Mouse (Mus musculus) midbrain, embryonic 15.5 days (tissue): ENCODE data around the gene Bckdk. TPM values are rescaled to one million over a fixed set of nuclear protein-coding genes. Genes with fewer than 3 reads are reported as not detected.

Experiments used
- ATAC-seq: fragments of 200-750 bp; cut with Nextera tagmentation; replicated peaks from 2 replicates; pipeline ENCODE4 v1.8.0; 2017; ENCODE audit warnings: moderate TSS enrichment
- H3K27ac ChIP-seq: fragments of 300-500 bp; sonication (generic); 2 replicates; pipeline ENCODE4 v1.5.1; 2015; ENCODE audit warnings: mild to moderate bottlenecking, inconsistent platforms
- H3K27me3 ChIP-seq: fragments of 300-500 bp; sonication (generic); replicated peaks from 2 replicates; pipeline ENCODE4 v1.6.1; 2015; ENCODE audit warnings: inconsistent platforms
- H3K36me3 ChIP-seq: fragments of 300-500 bp; sonication (generic); replicated peaks from 2 replicates; pipeline ENCODE4 v1.6.1; 2015; ENCODE audit warnings: inconsistent platforms
- H3K4me1 ChIP-seq: fragments of 300-500 bp; sonication (generic); 2 replicates; pipeline ENCODE4 v1.6.1; 2015; ENCODE audit warnings: inconsistent platforms
- H3K4me2 ChIP-seq: fragments of 300-500 bp; sonication (generic); 2 replicates; pipeline ENCODE4 v1.6.1; 2015; ENCODE audit warnings: inconsistent platforms, mild to moderate bottlenecking, moderate library complexity
- H3K4me3 ChIP-seq: fragments of 300-500 bp; sonication (generic); 2 replicates; pipeline ENCODE4 v1.5.1; 2015; ENCODE audit warnings: mild to moderate bottlenecking, inconsistent platforms
- H3K9ac ChIP-seq: fragments of 300-500 bp; sonication (generic); 2 replicates; pipeline ENCODE4 v1.6.1; 2015; ENCODE audit warnings: mild to moderate bottlenecking, inconsistent platforms
- H3K9me3 ChIP-seq: fragments of 300-500 bp; sonication (generic); 2 replicates; pipeline ENCODE4 v1.6.1; 2016; ENCODE audit warnings: inconsistent platforms
- WGBS: fragments of 180-500 bp; shearing (Covaris S2); methylation state at CpG from one replicate; pipeline ENCODE4 v1.1.7; 2015; ENCODE audit warnings: mixed read lengths; 5-methylcytosine and 5-hydroxymethylcytosine counted together
- polyA plus RNA-seq: library from polyadenylated mRNA; unstranded; fragments of >200 nt; fragmentation: Nextera tagmentation; extraction: Ambion mirVana; gene quantifications from 2 replicates; pipeline ENCODE4 v1.2.1, GENCODE M21; 2015

Gene Bckdk
- polyA plus RNA-seq, 1 experiment from 2014 or later, result 61.3 TPM

GRCm38 (mm10) chr7:127898179-127898956, 5.5 kb upstream of the Bckdk start:
- no peak overlapping the region for H3K4me2 ChIP-seq
- no peak overlapping the region for H3K9ac ChIP-seq
- no peaks in the 10 kb centered on the region; the same call in 1 of the 2 replicates for H3K36me3 ChIP-seq
- WGBS, result 41% methylated on average over 10 of the region's 10 CpGs
- no peak for ATAC-seq
- no peak overlapping the region for H3K27ac ChIP-seq
- no peaks in the 10 kb centered on the region for H3K9me3 ChIP-seq
- H3K4me1 ChIP-seq, result peaks cover 11% of the 10 kb centered on the region
- 0 out of 2 replicates have a peak, but pooled peaks cover 2% of the 10 kb centered on the region for H3K27me3 ChIP-seq
- no peak overlapping the region for H3K4me3 ChIP-seq

- Histone ChIP-seq H3K36me3 (no peaks in the 10 kb centered on the region), H3K4me3 (no peak overlapping the region), H3K9me3 (no peaks in the 10 kb centered on the region), H3K9ac (no peak overlapping the region), H3K27me3 (0 out of 2 replicates have a peak, but pooled peaks cover 2% of the 10 kb centered on the region), H3K4me2 (no peak overlapping the region), H3K27ac (no peak overlapping the region), H3K4me1 (peaks cover 9% of the 10 kb centered on the region)
- no peak for ATAC-seq
- 46% methylated on average over 7 of the region's 7 CpGs for WGBS
Measured at GRCm38 (mm10) chr7:127899997-127900396, 3.9 kb upstream of the Bckdk start.

- no peak for ATAC-seq
- Histone ChIP-seq H3K27me3 (0 out of 2 replicates have a peak, but pooled peaks cover 2% of the 10 kb centered on the region), H3K4me2 (no peak overlapping the region), H3K4me1 (peaks cover 14% of the 10 kb centered on the region), H3K9ac (no peak overlapping the region), H3K27ac (no peak overlapping the region), H3K36me3 (0 out of 2 replicates have a peak, but pooled peaks cover under 1% of the 10 kb centered on the region), H3K4me3 (no peak overlapping the region), H3K9me3 (no peaks in the 10 kb centered on the region)
- 93% methylated on average over 2 of the region's 2 CpGs for WGBS
Measured at GRCm38 (mm10) chr7:127901772-127902171, 2.1 kb upstream of the Bckdk start.

- ATAC-seq, result no peak
Measured at GRCm38 (mm10) chr7:127907939-127908338, 4.1 kb downstream of the Bckdk start.

GRCm38 (mm10) chr7:127908656-127909055, 4.8 kb downstream of the Bckdk start:
- H3K9ac ChIP-seq, result no peak overlapping the region
- H3K27ac ChIP-seq, result no peak overlapping the region
- no peak overlapping the region for H3K4me3 ChIP-seq
- no peak overlapping the region for H3K4me2 ChIP-seq
- 95% methylated on average over 4 of the region's 4 CpGs for WGBS
- no peak for ATAC-seq
- no peaks in the 10 kb centered on the region for H3K9me3 ChIP-seq
- peaks cover 26% of the 10 kb centered on the region; the same call in 1 of the 2 replicates for H3K36me3 ChIP-seq
- no peaks in the 10 kb centered on the region for H3K27me3 ChIP-seq
- peaks cover 27% of the 10 kb centered on the region for H3K4me1 ChIP-seq

More at GRCm38 (mm10) chr7:127907939-127908338, 4.1 kb downstream of the Bckdk start:
- peaks cover 26% of the 10 kb centered on the region; the same call in 1 of the 2 replicates for H3K36me3 ChIP-seq
- no peaks in the 10 kb centered on the region for H3K27me3 ChIP-seq
- peaks cover 20% of the 10 kb centered on the region for H3K4me1 ChIP-seq
- H3K9ac ChIP-seq, result no peak overlapping the region
- H3K4me3 ChIP-seq, result no peak overlapping the region
- no peak overlapping the region for H3K27ac ChIP-seq
- 92% methylated on average over 12 of the region's 12 CpGs for WGBS
- no peak overlapping the region for H3K4me2 ChIP-seq
- no peaks in the 10 kb centered on the region for H3K9me3 ChIP-seq

GRCm38 (mm10) chr7:127912190-127912871, 8.4 kb downstream of the Bckdk start, which contains the start of gene Kat8:
Gene Kat8, plus strand, starts transcription at chr7:127912516.
- peak within 1 kb of the TSS; percentile 85 for H3K27ac ChIP-seq
- no peaks in the 10 kb centered on the region for H3K9me3 ChIP-seq
- peaks cover 13% of the 10 kb centered on the region for H3K4me1 ChIP-seq
- peak within 1 kb of the TSS; percentile 58 for H3K9ac ChIP-seq
- WGBS, result under 1% methylated on average over 40 of the region's 40 CpGs
- H3K4me3 ChIP-seq, result peak within 1 kb of the TSS; percentile 79
- peaks cover 35% of the 10 kb centered on the region; the same call in 1 of the 2 replicates for H3K36me3 ChIP-seq
- ATAC-seq, result peak; percentile 96
- peak within 1 kb of the TSS; percentile 83 for H3K4me2 ChIP-seq
- no peaks in the 10 kb centered on the region for H3K27me3 ChIP-seq

GRCm38 (mm10) chr7:127912938-127913337, 9.1 kb downstream of the Bckdk start:
- H3K9ac ChIP-seq, result peak overlapping the region; percentile 58
- 27% methylated on average over 4 of the region's 4 CpGs for WGBS
- no peaks in the 10 kb centered on the region for H3K27me3 ChIP-seq
- H3K4me1 ChIP-seq, result peaks cover 13% of the 10 kb centered on the region
- H3K9me3 ChIP-seq, result no peaks in the 10 kb centered on the region
- peaks cover 29% of the 10 kb centered on the region; the same call in 1 of the 2 replicates for H3K36me3 ChIP-seq
- peak overlapping the region; percentile 83 for H3K4me2 ChIP-seq
- no peak for ATAC-seq
- peak overlapping the region; percentile 79 for H3K4me3 ChIP-seq
- peak overlapping the region; percentile 77; the same call in 1 of the 2 replicates for H3K27ac ChIP-seq

- H3K4me2 ChIP-seq, result no peak overlapping the region
- ATAC-seq, result no peak
- peaks cover 15% of the 10 kb centered on the region; the same call in 1 of the 2 replicates for H3K36me3 ChIP-seq
- no peak overlapping the region for H3K9ac ChIP-seq
- no peaks in the 10 kb centered on the region for H3K9me3 ChIP-seq
- H3K4me3 ChIP-seq, result no peak overlapping the region
- peaks cover 13% of the 10 kb centered on the region for H3K4me1 ChIP-seq
- WGBS, result 96% methylated on average over 12 of the region's 12 CpGs
- no peak overlapping the region for H3K27ac ChIP-seq
- no peaks in the 10 kb centered on the region for H3K27me3 ChIP-seq
Measured at GRCm38 (mm10) chr7:127915293-127915692, 11.4 kb downstream of the Bckdk start.

GRCm38 (mm10) chr7:127918203-127918602, 14.3 kb downstream of the Bckdk start:
- H3K4me3 ChIP-seq, result no peak overlapping the region
- peaks cover 19% of the 10 kb centered on the region; the same call in 1 of the 2 replicates for H3K36me3 ChIP-seq
- no peaks in the 10 kb centered on the region for H3K9me3 ChIP-seq
- peaks cover 4% of the 10 kb centered on the region for H3K4me1 ChIP-seq
- no peaks in the 10 kb centered on the region for H3K27me3 ChIP-seq
- 64% methylated on average over 3 of the region's 3 CpGs for WGBS
- no peak for ATAC-seq
- H3K9ac ChIP-seq, result no peak overlapping the region
- H3K4me2 ChIP-seq, result no peak overlapping the region
- no peak overlapping the region for H3K27ac ChIP-seq

- WGBS, result 76% methylated on average over 7 of the region's 7 CpGs
Measured at GRCm38 (mm10) chr7:127919290-127919689, 15.4 kb downstream of the Bckdk start.

GRCm38 (mm10) chr7:127921516-127921915, 17.6 kb downstream of the Bckdk start:
- 61% methylated on average over 8 of the region's 8 CpGs for WGBS
- H3K36me3 ChIP-seq, result peaks cover 33% of the 10 kb centered on the region
- no peak overlapping the region for H3K4me2 ChIP-seq
- no peak for ATAC-seq
- H3K27ac ChIP-seq, result no peak overlapping the region
- H3K9ac ChIP-seq, result no peak overlapping the region
- no peak overlapping the region for H3K4me3 ChIP-seq
- no peaks in the 10 kb centered on the region for H3K27me3 ChIP-seq
- H3K9me3 ChIP-seq, result no peaks in the 10 kb centered on the region
- H3K4me1 ChIP-seq, result no peaks in the 10 kb centered on the region

More at GRCm38 (mm10) chr7:127919290-127919689, 15.4 kb downstream of the Bckdk start:
- ATAC-seq, result no peak
- H3K9ac ChIP-seq, result no peak overlapping the region
- no peaks in the 10 kb centered on the region for H3K9me3 ChIP-seq
- H3K27ac ChIP-seq, result no peak overlapping the region
- no peaks in the 10 kb centered on the region for H3K27me3 ChIP-seq
- no peak overlapping the region for H3K4me2 ChIP-seq
- H3K4me3 ChIP-seq, result no peak overlapping the region
- peaks cover 25% of the 10 kb centered on the region; the same call in 1 of the 2 replicates for H3K36me3 ChIP-seq
- H3K4me1 ChIP-seq, result no peaks in the 10 kb centered on the region
